Mouse (Mus musculus) ES-CJ7 (cell line): Measurements from ENCODE around the gene Baz2a.
"Not testable (repeated sequence)": the region's sequence is repeated elsewhere in the genome, so short reads cannot be mapped to it uniquely, and the experiment has no call there.

Source experiments
- DNase-seq: peaks from one replicate; pipeline ENCODE4 v3.0.0; 2011; ENCODE audit warnings: low read depth, low spot score

Baz2a gene

DNA sequence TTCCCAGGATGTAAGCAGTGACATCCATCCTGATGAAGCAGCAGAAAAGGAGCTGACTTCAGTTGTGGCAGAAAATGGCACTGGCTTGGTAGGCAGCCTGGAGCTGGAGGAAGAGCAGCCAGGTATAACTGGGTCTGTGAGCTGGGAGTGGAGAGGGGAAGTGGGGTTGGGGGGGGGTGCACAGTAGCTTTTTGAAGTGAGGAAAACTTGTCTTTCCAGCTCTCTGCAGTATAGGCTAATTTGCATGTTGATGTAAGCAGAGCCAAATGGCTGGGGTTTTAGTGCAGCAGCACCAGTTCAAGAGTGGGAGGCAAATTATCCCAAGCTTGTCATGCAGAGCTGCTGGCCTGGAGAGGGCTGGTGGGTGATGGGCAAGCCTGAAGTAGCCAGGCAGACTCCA is 19.9 kb downstream of the Baz2a start:
- DNase-seq, result no peak

DNA sequence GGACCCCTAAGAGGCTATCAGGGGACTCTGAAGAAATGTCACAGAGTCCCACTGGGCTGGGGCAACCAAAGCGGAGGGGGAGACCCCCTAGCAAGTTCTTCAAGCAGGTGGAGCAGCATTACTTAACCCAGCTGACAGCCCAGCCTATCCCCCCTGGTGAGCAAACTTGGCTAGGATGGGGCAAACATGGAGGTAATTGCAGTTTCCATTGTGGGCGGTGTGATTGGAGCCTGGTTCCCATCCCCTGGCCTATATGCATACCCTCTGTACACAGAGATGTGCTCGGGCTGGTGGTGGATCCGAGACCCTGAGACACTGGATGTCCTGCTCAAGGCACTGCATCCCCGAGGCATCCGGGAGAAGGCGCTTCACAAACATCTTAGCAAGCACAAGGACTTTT is 32.5 kb downstream of the Baz2a start:
- DNase-seq, result no peak

DNA sequence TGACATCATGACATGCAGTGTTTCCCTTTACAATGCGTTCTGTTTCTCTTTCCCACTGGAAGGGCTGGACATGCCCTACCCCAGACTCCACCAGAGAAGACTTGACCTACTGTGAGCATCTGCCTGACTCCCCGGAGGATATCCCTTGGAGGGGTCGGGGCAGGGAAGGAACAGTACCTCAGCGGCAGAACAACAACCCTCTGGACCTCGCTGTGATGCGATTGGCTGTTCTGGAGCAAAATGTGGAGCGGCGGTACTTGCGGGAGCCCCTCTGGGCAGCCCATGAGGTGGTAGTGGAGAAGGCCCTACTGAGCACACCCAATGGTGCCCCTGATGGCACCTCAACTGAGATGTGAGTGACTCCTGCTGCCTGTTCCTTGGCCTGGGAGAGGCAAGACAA is 33.5 kb downstream of the Baz2a start:
- DNase-seq, result no peak

DNA sequence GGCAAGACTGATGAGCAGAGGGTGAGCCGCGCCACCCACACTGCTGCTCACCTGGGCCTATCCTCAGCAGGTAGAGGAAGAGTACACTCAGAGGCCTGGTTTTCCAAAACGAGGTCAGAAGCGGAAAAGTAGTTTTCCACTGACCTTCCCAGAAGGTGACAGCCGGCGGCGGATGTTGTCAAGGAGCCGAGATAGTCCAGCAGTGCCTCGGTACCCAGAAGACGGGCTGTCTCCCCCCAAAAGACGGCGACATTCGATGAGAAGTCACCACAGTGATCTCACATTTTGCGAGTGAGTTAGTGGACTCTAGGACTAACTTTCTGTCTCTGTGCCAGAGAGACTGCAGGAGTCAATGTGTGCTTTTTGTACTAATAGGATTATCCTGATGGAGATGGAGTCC is 34.6 kb downstream of the Baz2a start:
- DNase-seq, result no peak

DNA sequence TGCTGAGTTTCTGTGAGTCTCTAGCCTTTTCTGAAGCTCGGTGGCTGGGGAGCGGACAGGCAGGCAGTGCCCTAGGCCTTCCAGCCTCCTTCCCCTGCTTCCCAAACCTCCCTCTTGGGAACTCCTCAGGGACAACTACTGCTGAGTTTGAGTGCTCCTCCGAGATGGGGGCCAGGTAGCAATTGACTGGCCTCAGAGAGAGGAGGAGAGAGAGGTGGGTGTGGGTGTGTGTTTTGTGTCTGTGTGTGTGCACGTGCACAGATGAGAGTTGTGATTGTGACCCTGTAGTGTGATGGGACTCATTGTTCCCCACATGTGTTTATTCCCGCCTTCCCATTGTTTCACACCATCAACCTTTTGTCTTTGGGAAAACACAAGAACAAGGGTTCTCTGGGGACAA is 36.1 kb downstream of the Baz2a start:
- DNase-seq, result no peak

DNA sequence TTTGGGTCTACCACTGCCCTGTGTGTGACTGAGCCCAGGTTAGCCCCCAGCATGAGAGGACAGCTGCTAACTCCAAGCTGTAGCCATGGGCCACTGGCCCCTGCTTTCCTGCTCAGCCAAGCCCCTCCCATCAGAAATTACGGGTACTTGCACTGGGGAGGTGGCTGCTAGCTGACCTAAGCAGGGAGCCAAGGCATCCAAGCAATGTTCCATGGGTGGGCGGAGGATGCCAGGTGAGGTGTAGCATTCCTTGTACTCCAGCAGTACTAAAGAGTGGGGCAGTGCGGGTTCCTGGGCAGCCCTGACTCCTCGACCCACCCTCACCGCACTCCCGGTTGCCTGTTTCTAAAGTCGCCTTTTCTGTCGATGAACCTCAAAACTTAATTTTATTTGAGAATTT is 36.8 kb downstream of the Baz2a start:
- DNase-seq, result no peak

DNA sequence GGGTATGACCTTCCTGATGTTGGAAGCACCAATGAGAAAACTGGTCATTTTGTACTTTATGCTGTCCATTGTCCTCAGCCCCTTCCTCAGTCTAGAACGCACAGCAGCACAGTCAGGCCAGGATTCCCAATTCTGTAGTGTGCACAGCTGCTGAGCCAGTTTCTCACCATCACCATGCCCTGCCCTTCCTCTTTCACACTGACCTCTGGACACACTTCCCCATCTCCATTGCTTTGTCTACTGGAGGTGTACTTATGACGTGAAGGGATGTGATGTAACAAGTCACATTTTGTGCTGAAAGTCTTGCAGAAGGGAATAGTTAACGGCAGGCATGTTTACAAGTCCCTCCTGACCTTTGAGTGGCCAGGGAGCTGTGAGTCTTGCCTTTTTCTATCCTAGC is 39.9 kb downstream of the Baz2a start:
- DNase-seq, result no peak

DNA sequence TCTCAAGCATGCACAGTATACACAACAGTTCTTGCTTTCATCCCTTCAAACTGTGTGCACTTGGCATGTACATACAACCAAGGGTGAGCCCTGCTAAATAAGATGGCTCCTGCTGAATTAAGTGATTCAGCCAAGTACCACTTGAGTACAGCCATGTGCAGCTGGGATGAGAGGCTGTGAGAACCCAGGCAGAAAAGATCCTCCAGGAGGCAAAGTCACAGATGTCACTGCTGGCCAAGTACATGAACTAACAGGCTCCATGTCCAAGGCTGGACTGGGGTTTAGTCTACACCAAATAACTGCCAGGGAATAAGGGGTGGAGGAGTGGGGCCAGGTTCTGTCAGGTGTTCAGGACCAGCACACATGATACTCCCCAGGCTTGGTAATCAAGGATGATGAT is 40.4 kb downstream of the Baz2a start:
- DNase-seq, result no peak

DNA sequence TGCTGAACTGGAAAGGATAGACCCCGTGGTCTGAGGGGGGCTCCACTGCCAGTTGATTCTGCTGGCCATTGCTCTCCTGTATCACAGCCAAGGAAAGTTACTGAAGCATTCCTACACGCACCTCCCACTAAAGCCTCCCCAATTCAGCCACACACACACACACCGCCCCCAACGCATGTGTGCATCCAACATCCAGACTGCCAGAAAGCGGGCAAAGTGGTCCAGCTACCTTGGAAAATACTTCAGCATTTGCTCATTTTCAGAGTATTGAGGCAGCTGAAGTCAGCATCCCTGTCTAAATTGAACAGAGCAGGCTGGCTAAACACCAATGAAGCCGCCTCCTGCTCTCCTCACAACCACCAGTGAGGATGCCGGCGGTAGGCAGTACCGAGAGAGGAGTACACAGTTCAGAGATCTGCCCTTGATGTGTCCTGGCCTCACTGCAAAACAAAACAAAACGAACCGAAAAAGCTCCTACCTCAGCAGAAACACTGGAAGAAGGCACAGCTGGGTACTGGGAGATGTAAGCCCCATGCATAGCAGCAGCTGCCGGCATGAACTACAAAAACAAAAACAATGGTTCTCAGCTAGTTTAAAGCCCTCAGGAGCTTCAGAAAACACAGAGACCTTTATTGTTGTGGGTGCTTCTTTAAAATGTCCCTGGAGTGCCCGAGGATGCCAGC is 42.4 kb downstream of the Baz2a start:
- no peak for DNase-seq

DNA sequence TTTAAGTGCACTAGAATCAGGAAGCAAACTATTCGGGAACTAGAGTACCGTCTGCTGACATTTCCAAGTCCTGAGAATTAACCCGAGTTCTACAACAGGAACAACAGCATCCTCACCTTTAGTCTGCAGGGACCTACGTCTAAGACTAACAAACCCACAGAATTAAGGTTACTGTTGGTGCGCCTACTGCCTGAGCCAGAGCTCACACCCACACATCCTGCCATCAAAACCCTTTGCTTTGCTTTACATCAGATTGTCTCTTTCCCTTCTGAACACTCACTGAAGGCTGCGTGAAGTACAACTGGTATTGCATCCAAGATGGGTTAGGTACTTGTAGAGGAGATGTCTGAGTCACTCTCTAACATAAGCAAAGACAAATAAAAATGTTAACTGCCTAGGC is 44.0 kb downstream of the Baz2a start:
- DNase-seq, result no peak

DNA sequence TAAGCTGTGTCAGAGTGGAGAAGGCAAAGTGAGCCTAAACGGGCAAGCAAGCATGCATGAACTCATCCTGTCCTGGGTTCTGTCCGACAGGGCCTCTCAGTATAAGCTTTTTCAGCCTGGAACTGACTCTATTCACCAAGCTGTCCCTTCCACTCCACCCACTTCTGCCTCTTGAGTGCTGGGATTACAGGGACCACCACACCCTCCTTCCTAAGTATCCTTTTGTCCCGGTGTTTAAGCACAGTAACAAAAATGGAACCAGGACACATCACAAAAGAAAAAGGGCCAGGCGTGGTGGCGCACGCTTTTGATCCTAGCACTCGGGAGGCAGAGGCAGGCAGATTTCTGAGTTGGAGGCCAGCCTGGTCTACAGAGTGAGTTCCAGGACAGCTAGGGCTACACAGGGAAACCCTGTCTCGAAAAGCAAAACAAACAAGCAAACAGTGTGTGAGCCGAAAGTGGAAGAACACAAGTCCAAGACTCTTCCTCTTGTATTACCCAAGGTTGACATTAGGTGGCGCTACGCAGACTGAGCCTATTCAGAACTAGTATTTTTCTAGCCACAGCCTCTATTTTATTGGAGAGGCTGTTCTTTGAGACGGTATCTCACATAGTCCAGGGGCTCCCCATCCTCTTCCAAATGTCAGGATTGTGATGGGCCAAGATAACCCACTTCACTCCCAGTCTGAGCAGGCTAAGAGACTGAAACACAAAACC is 49.0 kb downstream of the Baz2a start:
- DNase-seq, result peak; percentile 89

DNA sequence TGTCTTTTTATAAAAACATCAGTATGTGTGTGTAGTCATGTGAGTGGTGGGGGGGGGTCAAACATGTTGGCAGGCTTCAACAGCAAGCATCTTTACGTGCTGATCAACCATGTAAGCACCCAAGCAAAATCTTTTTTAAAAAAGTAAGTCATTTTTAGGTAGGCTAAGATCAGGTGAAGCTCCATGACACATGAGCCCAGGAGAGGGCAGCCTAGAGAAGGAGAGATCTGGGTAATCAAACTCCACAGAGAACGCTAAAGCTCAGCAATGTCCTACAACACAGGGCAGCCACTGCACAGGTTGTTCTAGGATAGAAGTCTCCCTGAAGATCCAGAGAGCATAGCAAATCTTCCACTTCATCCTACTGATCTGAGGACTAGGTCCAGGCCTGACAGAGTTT is 50.8 kb downstream of the Baz2a start:
- peak; percentile 38 for DNase-seq

DNA sequence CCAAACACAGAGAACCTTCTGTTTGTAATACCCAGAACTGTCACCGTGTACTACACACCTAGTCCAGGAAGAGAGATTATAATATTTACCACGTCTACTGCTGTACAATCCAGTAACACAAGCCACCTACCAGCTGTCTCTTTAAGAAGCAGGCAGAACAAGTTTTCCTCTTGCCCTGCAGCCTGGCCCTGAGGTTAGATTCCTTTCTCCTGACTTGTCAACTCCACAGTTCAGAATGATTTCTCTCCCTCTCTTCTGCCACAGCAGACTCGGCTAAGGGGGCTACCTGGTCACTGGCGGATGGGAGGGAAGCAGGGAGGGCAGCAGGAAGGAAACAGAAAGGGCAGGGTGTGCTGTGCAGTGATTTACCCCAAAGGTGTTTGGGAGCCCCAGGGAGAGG is 52.3 kb downstream of the Baz2a start:
- DNase-seq, result no peak

DNA sequence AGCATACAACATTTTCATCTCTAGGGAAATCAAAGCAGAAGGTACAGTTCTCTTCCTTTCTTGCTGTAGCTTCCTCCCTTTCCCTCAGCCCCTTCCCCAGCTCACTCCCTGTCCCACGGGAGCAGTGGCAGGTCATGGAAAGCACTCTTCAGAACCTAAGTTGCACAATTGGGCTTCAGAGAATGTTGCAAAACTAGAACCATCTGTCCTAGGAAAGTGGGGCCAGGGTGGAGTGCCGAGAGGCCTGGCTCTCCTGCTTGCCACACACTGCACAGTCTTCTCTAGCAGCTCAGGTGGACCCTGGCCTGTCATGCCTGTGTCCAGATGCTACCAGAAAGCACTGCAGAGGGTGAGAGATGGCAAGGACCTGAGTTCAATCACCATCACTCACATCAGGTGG is 53.6 kb downstream of the Baz2a start:
- no peak for DNase-seq

DNA sequence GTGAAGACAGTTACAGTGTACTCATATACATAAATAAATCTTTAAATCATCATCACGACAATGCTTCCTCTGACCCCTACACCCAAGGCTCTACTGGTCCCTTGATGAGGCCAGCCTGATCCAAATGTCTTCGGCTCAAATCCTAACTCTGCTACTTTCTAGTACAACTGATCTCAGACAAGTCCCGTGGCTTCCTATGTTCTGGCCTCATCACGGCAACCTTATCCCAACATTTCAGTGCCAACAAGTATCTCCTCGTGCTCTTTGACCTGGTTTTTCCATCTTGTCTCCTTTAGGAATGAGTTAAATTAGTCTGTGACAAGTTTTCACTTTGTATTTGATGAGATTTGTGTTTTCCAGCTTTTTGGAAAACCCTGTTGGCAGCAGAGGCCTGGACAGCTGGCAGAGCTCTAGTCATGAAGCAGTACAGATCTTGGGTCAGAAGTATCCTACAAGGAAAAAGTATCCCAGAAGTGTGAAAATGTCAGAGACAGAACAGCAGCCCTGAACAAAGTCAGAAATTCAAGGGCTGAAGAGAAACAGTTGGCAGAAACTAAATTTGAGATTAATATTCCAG is 57.5 kb downstream of the Baz2a start:
- DNase-seq, result no peak

DNA sequence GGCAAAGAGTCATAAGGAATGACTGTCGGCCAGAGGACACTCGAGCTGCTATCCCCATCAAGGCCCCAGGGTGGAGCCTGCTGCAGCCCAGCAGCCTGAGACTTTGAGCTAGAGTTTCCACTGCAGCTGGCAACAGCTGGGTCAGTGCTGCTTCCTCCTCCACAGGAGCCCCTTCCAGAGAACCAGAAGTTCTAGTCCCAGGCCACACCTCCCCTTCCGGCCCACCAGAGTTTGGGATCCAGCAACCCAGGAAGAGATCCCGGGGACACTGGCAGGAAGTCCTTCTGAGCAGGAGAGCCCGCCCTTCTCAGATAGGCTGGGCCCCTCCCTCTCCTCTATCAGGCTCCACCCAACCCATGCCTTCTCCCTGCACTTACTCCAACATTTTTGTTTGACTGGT is 58.2 kb downstream of the Baz2a start:
- DNase-seq, result peak; percentile 93

DNA sequence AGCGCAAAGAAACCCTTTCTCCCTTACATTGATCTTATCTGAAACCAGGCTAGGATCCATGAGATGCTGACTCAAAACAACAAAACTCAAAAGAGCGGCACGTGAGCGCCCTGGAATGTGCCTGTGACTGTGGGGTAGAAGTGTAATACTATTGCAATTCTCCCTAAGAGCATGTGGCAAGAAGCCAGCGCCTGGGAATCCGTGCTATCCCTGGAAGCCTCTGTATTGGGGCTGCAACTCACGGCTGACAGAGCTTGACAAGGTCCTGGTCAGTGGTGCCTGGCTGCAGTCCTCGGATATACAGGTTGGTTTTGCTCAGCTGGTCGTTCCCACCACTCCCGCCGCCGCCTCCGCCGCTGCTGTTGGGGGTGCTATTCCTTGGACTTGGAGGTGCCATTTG is 59.6 kb downstream of the Baz2a start:
- no peak for DNase-seq

DNA sequence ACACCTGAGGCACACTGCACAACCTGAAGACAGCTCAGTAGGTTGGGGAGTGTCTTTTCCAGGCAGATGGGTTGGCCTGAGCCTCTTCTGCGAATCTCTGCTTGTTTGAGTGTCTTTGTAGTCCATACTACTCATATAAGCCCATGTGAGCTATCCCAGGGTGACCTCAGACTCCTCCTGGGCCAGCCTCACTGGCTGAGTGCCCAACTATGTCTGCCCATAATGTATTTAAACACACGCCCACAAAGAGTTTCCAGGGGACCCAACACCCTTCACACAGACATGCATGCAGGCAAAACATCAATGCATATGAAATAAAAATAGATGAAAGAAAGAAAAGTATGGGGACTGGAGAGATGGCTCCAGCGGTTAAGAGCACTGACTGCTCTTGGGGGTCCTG is 62.6 kb downstream of the Baz2a start:
- no peak for DNase-seq

DNA sequence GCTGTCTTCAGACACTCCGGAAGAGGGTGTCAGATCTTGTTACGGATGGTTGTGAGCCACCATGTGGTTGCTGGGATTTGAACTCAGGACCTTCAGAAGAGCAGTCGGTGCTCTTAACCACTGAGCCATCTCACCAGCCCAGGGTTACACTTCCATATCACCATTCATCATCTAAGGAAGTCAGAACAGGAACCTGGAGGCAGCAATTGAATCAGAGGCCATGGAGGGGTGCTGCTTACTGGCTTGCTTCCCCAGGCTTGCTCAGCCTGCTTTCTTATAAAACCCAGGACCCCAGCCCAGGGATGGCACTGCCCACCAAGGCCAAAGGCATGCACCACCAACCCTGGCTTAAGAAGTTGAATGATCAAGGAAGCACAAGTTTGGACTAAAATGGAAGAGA is 74.3 kb downstream of the Baz2a start:
- DNase-seq, result not testable (repeated sequence)

DNA sequence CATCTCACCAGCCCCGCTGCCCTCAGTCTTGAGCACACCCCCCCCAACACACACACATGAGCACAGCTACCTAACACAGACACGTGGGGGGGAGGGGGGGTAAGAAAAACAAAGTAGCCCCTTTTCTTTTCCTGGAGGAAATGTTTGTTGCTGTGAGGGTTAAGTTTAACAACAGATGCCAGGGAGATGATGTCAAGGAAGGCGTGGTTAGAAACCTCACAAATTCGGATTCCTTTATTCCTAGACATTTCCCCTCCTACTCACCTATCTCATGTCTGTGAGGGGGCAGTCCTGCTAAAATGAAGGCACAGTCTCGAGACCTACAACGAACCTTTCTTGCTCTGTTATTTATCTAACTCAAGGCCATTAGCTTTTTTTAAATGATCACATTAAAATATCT is 75.7 kb downstream of the Baz2a start:
- peak; percentile 53 for DNase-seq

DNA sequence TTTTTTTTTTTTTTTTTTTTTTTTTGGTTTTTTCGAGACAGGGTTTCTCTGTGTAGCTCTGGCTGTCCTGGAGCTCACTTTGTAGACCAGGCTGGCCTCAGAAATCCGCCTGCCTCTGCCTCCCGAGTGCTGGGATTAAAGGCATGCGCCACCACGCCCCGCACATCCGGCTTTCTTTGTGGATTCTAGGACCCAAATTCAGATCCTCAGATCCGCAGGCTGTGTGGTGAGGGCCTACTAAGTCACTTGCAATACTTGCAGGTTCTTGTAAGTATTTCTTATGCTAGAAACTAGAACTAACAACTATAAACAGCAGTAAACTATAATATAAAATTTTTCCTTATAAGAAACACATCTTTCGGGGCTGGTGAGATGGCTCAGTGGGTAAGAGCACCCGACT is 80.0 kb downstream of the Baz2a start:
- peak; percentile 46 for DNase-seq

DNA sequence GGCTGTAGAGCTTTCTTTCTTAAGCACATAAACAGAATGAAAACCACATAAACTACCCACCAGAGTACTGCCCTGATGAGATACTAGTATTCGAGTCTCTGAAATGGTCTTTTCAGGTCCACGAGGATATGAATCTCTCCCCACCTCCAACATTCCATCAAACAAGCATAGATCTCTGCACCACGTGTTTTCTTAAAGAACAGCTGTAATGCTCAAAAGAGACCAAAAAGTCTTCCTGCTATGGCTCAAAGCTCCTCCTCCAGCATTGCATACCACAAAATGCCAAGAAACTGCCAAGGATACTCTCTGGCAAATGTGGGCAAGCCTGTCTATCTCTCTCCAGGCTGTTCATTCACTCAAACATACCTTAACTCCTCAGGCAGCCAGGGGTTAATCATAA is 83.9 kb downstream of the Baz2a start:
- DNase-seq, result no peak

DNA sequence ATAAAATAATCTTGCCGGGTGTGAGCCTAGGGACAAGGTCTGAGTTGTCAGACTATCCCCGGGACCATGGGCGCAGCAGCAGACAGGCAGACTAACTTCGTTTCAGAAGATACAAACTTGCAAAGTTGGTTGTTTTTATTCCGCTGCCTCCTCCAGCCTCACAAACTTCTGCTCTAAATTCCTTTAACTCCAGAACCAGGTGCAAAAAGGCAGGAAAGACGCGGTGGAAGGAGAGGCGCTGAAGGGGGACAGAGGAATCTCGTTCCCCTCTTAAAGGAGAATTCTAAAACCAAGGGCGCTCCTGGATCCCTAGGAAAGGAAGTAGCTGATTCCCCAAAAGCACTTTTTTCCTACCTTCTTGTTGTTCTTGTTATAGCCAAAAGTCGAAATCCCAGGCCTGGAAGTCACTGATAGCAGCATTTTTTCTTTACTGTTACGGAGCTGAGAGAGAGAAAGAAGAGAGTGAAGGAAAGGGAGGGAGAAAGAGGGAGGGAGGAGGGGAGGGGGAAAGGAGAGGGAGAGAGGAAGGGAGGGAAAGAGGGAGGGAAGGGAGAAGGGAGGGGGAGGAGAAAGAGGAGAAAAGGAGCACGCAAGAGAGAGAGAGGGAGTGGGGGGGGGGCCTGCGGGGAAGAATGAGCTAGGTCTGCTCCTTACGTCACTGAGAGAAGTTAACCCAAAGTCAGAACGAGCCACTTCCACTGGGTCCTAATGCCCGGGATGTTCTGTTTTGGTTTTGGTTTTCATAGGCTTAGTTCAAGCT is 84.8 kb downstream of the Baz2a start:
- DNase-seq, result peak; percentile 71
